Mouse (Mus musculus): ENCODE results near the gene Cutc. TPM values are rescaled to one million over a fixed set of nuclear protein-coding genes. Genes with fewer than 3 reads are reported as not detected.

Cutc gene
- total and polyA plus RNA-seq, 2 experiments from 2014 or later = 1.5 to 9.1 TPM

GRCm38 (mm10) chr19:43711971-43712370 is 40.8 kb upstream of the Cutc start:
- peaks cover 5% of the 10 kb centered on the region; the same call in 1 of the 2 replicates for H3K36me3 ChIP-seq (ENCODE audit: insufficient read depth, low read length)
- ATAC-seq = no peak
- 79% methylated on average over 5 of the region's 5 CpGs for WGBS

GRCm38 (mm10) chr19:43720061-43720460 is 32.7 kb upstream of the Cutc start:
- no peak overlapping the region for H3K4me2 ChIP-seq (ENCODE audit: low read depth, low read length)
- no peak for TF ChIP-seq CTCF (IDR thresholded peaks at IDR 0.05; ENCODE audit: low read depth)

More at GRCm38 (mm10) chr19:43711971-43712370, 40.8 kb upstream of the Cutc start:
- H3K4me1 ChIP-seq (ENCODE audit: insufficient read depth, low read length) = no peaks in the 10 kb centered on the region
- no peak overlapping the region for H3K4me2 ChIP-seq (ENCODE audit: low read depth, low read length)
- DNase-seq (ENCODE audit: low spot score) = no peak
- H3K27ac ChIP-seq = no peak overlapping the region
- no peak overlapping the region for H3K4me3 ChIP-seq (ENCODE audit: low read length)
- no peak for TF ChIP-seq CTCF (IDR thresholded peaks at IDR 0.05; ENCODE audit: low read depth)
- no peak overlapping the region for H3K9ac ChIP-seq (replicated peaks; ENCODE audit: low read length)
- H3K9me3 ChIP-seq (ENCODE audit: low read length) = no peaks in the 10 kb centered on the region
- no peaks in the 10 kb centered on the region for H3K27me3 ChIP-seq (ENCODE audit: insufficient read depth, low read length)

GRCm38 (mm10) chr19:43722891-43723290 is 29.9 kb upstream of the Cutc start:
- no peak overlapping the region for H3K4me3 ChIP-seq (ENCODE audit: low read length)
- no peaks in the 10 kb centered on the region for H3K27me3 ChIP-seq (ENCODE audit: insufficient read depth, low read length)
- no peak for TF ChIP-seq CTCF (IDR thresholded peaks at IDR 0.05; ENCODE audit: low read depth)
- peaks cover 31% of the 10 kb centered on the region; the same call in 1 of the 2 replicates for H3K36me3 ChIP-seq (ENCODE audit: insufficient read depth, low read length)
- no peak overlapping the region for H3K9ac ChIP-seq (replicated peaks; ENCODE audit: low read length)
- ATAC-seq = no peak
- no peak overlapping the region for H3K27ac ChIP-seq
- DNase-seq (ENCODE audit: low spot score) = no peak
- 75% methylated on average over 8 of the region's 8 CpGs for WGBS
- H3K4me1 ChIP-seq (ENCODE audit: insufficient read depth, low read length) = no peaks in the 10 kb centered on the region
- H3K9me3 ChIP-seq (ENCODE audit: low read length) = no peaks in the 10 kb centered on the region
- H3K4me2 ChIP-seq (ENCODE audit: low read depth, low read length) = no peak overlapping the region

More at GRCm38 (mm10) chr19:43720061-43720460, 32.7 kb upstream of the Cutc start:
- Histone ChIP-seq H3K27me3 (ENCODE audit: insufficient read depth, low read length) (no peaks in the 10 kb centered on the region), H3K27ac (no peak overlapping the region), H3K9me3 (ENCODE audit: low read length) (no peaks in the 10 kb centered on the region), H3K4me3 (ENCODE audit: low read length) (no peak overlapping the region), H3K36me3 (ENCODE audit: insufficient read depth, low read length) (peaks cover 29% of the 10 kb centered on the region; the same call in 1 of the 2 replicates), H3K9ac (replicated peaks; ENCODE audit: low read length) (no peak overlapping the region), H3K4me1 (ENCODE audit: insufficient read depth, low read length) (no peaks in the 10 kb centered on the region)
- DNase-seq (ENCODE audit: low spot score) = no peak
- WGBS = 94% methylated on average over 11 of the region's 11 CpGs
- no peak for ATAC-seq

GRCm38 (mm10) chr19:43723501-43723900 is 29.3 kb upstream of the Cutc start:
- Histone ChIP-seq H3K9ac (replicated peaks; ENCODE audit: low read length) (no peak overlapping the region), H3K4me1 (ENCODE audit: insufficient read depth, low read length) (no peaks in the 10 kb centered on the region), H3K27me3 (ENCODE audit: insufficient read depth, low read length) (no peaks in the 10 kb centered on the region), H3K4me3 (ENCODE audit: low read length) (no peak overlapping the region), H3K36me3 (ENCODE audit: insufficient read depth, low read length) (peaks cover 31% of the 10 kb centered on the region; the same call in 1 of the 2 replicates), H3K9me3 (ENCODE audit: low read length) (no peaks in the 10 kb centered on the region), H3K27ac (no peak overlapping the region), H3K4me2 (ENCODE audit: low read depth, low read length) (no peak overlapping the region)
- TF ChIP-seq CTCF (IDR thresholded peaks at IDR 0.05; ENCODE audit: low read depth) = no peak
- ATAC-seq = no peak
- 81% methylated on average over 10 of the region's 10 CpGs for WGBS
- no peak for DNase-seq (ENCODE audit: low spot score)

- ATAC-seq = no peak
- DNase-seq (ENCODE audit: low spot score) = no peak
- H3K27me3 ChIP-seq (ENCODE audit: insufficient read depth, low read length) = no peaks in the 10 kb centered on the region
- H3K36me3 ChIP-seq (ENCODE audit: insufficient read depth, low read length) = peaks cover 30% of the 10 kb centered on the region; the same call in 1 of the 2 replicates
- WGBS = 94% methylated on average over 20 of the region's 20 CpGs
- H3K27ac ChIP-seq = no peak overlapping the region
- H3K4me2 ChIP-seq (ENCODE audit: low read depth, low read length) = no peak overlapping the region
- H3K4me1 ChIP-seq (ENCODE audit: insufficient read depth, low read length) = no peaks in the 10 kb centered on the region
- no peak overlapping the region for H3K4me3 ChIP-seq (ENCODE audit: low read length)
- no peaks in the 10 kb centered on the region for H3K9me3 ChIP-seq (ENCODE audit: low read length)
- TF ChIP-seq CTCF (IDR thresholded peaks at IDR 0.05; ENCODE audit: low read depth) = no peak
- no peak overlapping the region for H3K9ac ChIP-seq (replicated peaks; ENCODE audit: low read length)
Measured at GRCm38 (mm10) chr19:43724194-43724593, 28.6 kb upstream of the Cutc start.

- TF ChIP-seq CTCF (IDR thresholded peaks at IDR 0.05; ENCODE audit: low read depth) = no peak
- 85% methylated on average over 7 of the region's 7 CpGs for WGBS
- DNase-seq (ENCODE audit: low spot score) (no peak), ATAC-seq (no peak)
- no peaks in the 10 kb centered on the region for H3K4me1 ChIP-seq (ENCODE audit: insufficient read depth, low read length)
- H3K27me3 ChIP-seq (ENCODE audit: insufficient read depth, low read length) = no peaks in the 10 kb centered on the region
- no peak overlapping the region for H3K27ac ChIP-seq
- no peaks in the 10 kb centered on the region for H3K9me3 ChIP-seq (ENCODE audit: low read length)
- H3K36me3 ChIP-seq (ENCODE audit: insufficient read depth, low read length) = peaks cover 30% of the 10 kb centered on the region; the same call in 1 of the 2 replicates
- no peak overlapping the region for H3K4me2 ChIP-seq (ENCODE audit: low read depth, low read length)
- H3K4me3 ChIP-seq (ENCODE audit: low read length) = no peak overlapping the region
- no peak overlapping the region for H3K9ac ChIP-seq (replicated peaks; ENCODE audit: low read length)
Measured at GRCm38 (mm10) chr19:43724821-43725220, 28.0 kb upstream of the Cutc start.

- Histone ChIP-seq H3K9ac (replicated peaks; ENCODE audit: low read length) (no peak overlapping the region), H3K4me3 (ENCODE audit: low read length) (no peak overlapping the region), H3K27ac (no peak overlapping the region), H3K36me3 (ENCODE audit: insufficient read depth, low read length) (peaks cover 24% of the 10 kb centered on the region; the same call in 1 of the 2 replicates), H3K4me1 (ENCODE audit: insufficient read depth, low read length) (no peaks in the 10 kb centered on the region), H3K9me3 (ENCODE audit: low read length) (no peaks in the 10 kb centered on the region), H3K27me3 (ENCODE audit: insufficient read depth, low read length) (no peaks in the 10 kb centered on the region), H3K4me2 (ENCODE audit: low read depth, low read length) (no peak overlapping the region)
- ATAC-seq = no peak
- no peak for DNase-seq (ENCODE audit: low spot score)
- TF ChIP-seq CTCF (IDR thresholded peaks at IDR 0.05; ENCODE audit: low read depth) = no peak
- 78% methylated on average over 15 of the region's 15 CpGs for WGBS
Measured at GRCm38 (mm10) chr19:43726510-43727146, 26.2 kb upstream of the Cutc start.

Data from hindbrain, postnatal 0 days (tissue).